Comparison of ENCODE assay signal across 26 mouse cellular contexts in the genomic region with DNA sequence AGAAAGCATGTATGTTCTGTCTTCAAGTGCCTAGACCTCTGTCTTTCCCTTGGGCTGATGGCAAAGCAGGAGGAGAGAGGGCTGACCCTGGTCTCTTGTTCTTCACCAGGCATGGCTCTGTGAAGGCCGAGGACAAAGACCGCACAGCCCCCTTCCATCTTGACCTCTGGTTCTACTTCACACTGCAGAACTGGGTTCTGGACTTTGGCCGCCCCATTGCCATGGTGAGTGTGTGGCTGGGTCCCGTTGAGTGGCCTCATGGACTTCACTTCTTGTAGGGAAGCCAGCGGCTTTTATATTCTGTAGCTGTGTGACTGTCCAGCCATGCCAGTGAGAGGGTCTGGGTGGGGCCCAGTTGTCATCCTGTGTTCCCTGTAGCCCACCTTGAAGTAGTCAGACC. TPM values are rescaled to one million over a fixed set of nuclear protein-coding genes. Genes with fewer than 3 reads are reported as not detected.
DNase-seq lines count a peak whose midpoint lies in the region; ATAC-seq and TF ChIP-seq lines count a peak whose summit lies in the region.
"Had no signal": no experiment of that assay in that cellular context is flagged by ENCODE, and none has a peak within 500 bp of the region (broad histone marks: within the 10 kb centered on the region; RNA-seq: fewer than 3 reads in every experiment).

No protein-coding gene starts in this region.

- no peaks in the 10 kb centered on the region for H3K36me3 ChIP-seq in heart, postnatal 0 days (replicated peaks; ENCODE audit: control insufficient read depth, insufficient read depth, low read length)
- H3K36me3 ChIP-seq in kidney, embryonic 15.5 days = peaks cover 21% of the 10 kb centered on the region
- H3K36me3 ChIP-seq: forebrain, embryonic 12.5 days; forebrain, embryonic 15.5 days; hindbrain, embryonic 12.5 days had no signal

- no peak overlapping the region for H3K9ac ChIP-seq in heart, postnatal 0 days (replicated peaks; ENCODE audit: low read depth, low read length)
- H3K9ac ChIP-seq in kidney, embryonic 15.5 days = no peak overlapping the region
- H3K9ac ChIP-seq: forebrain, embryonic 12.5 days; forebrain, embryonic 15.5 days; heart, embryonic 12.5 days; heart, embryonic 15.5 days; hindbrain, embryonic 12.5 days had no signal

- H3K4me2 ChIP-seq in heart, postnatal 0 days (ENCODE audit: low read depth, low read length) = no peak overlapping the region
- H3K4me2 ChIP-seq in kidney, embryonic 15.5 days = no peak overlapping the region
- H3K4me2 ChIP-seq: embryonic facial prominence, embryonic 13.5 days; forebrain, embryonic 12.5 days; forebrain, embryonic 15.5 days; heart, embryonic 12.5 days; heart, embryonic 15.5 days; hindbrain, embryonic 12.5 days had no signal

- no peak for TF ChIP-seq CTCF in heart, postnatal 0 days (IDR thresholded peaks at IDR 0.05; ENCODE audit: low read depth)

- H3K4me3 ChIP-seq in heart, postnatal 0 days (ENCODE audit: low read depth, low read length) = no peak overlapping the region
- no peak overlapping the region for H3K4me3 ChIP-seq in kidney, embryonic 15.5 days (replicated peaks)
- H3K4me3 ChIP-seq: embryonic facial prominence, embryonic 10.5 days; embryonic facial prominence, embryonic 13.5 days; erythroblast, embryonic 14.5 days; forebrain, embryonic 12.5 days; forebrain, embryonic 15.5 days; heart, embryonic 12.5 days; heart, embryonic 15.5 days; hindbrain, embryonic 12.5 days had no signal

- no peaks in the 10 kb centered on the region for H3K27me3 ChIP-seq in heart, postnatal 0 days (ENCODE audit: control insufficient read depth, insufficient read depth, low read length)
- no peaks in the 10 kb centered on the region for H3K27me3 ChIP-seq in kidney, embryonic 15.5 days
- H3K27me3 ChIP-seq: embryonic facial prominence, embryonic 13.5 days; forebrain, embryonic 15.5 days; heart, embryonic 12.5 days; heart, embryonic 15.5 days; hindbrain, embryonic 12.5 days had no signal

- ATAC-seq in heart, postnatal 0 days (ENCODE audit: insufficient read depth, low read depth) = no peak
- ATAC-seq in kidney, embryonic 15.5 days (replicated peaks; ENCODE audit: low FRiP score) = no peak
- ATAC-seq: activated CD4-positive, CD25-positive, alpha-beta regulatory T cell, adult 4 months; forebrain, embryonic 15.5 days had no signal

- DNase-seq in heart, postnatal 0 days (ENCODE audit: low spot score) = peak; percentile 0
- DNase-seq in heart, postnatal 14 days = no peak
- peak; percentile 44 for DNase-seq in kidney, adult 18-20 months
- DNase-seq in kidney, postnatal 4 days = no peak
- DNase-seq in kidney, adult 9 months = peak; percentile 77
- DNase-seq in kidney, postnatal 14 days = peak; percentile 43
- DNase-seq in layer of hippocampus, adult 9-10 months (ENCODE audit: low spot score) = no peak
- DNase-seq: adrenal gland, adult 8-10 months; adrenal gland, postnatal 25 days; cerebellum, adult 11-12 months; cerebellum, adult 8-10 months; cerebellum, postnatal 10 days; cerebellum, postnatal 36 days; embryo, embryonic 11 days; gastrocnemius, postnatal 25 days; heart, adult 18-20 months had no signal

- 0 out of 2 replicates have a peak, but pooled peaks cover 3% of the 10 kb centered on the region for H3K4me1 ChIP-seq in heart, postnatal 0 days (ENCODE audit: control insufficient read depth, insufficient read depth)
- peaks cover 17% of the 10 kb centered on the region for H3K4me1 ChIP-seq in kidney, embryonic 15.5 days

- intact Hi-C loops in heart, postnatal 14 days (cut with DNase I) = loop anchor here (10.0 kb wide), 1 partner anchor 760 kb away; a partner anchor contains a TSS

- H3K27ac ChIP-seq in heart, postnatal 0 days (ENCODE audit: low read depth) = no peak overlapping the region
- H3K27ac ChIP-seq in kidney, embryonic 15.5 days = no peak overlapping the region
- H3K27ac ChIP-seq: embryonic facial prominence, embryonic 10.5 days; embryonic facial prominence, embryonic 13.5 days; forebrain, embryonic 12.5 days; forebrain, embryonic 15.5 days; heart, embryonic 15.5 days; hindbrain, embryonic 12.5 days had no signal

- TF ChIP-seq EP300 in heart, postnatal 0 days (IDR thresholded peaks at IDR 0.05; ENCODE audit: low read depth) = no peak

- H3K9me3 ChIP-seq in heart, postnatal 0 days (replicated peaks; ENCODE audit: control insufficient read depth, low read length) = no peaks in the 10 kb centered on the region
- no peaks in the 10 kb centered on the region for H3K9me3 ChIP-seq in kidney, embryonic 15.5 days (replicated peaks)
- H3K9me3 ChIP-seq: embryonic facial prominence, embryonic 10.5 days; embryonic facial prominence, embryonic 13.5 days; forebrain, embryonic 12.5 days; forebrain, embryonic 15.5 days; heart, embryonic 12.5 days; heart, embryonic 15.5 days; hindbrain, embryonic 12.5 days had no signal

- 94% methylated on average over 5 of the region's 5 CpGs for WGBS in heart, postnatal 0 days
- WGBS in kidney, embryonic 15.5 days = 89% methylated on average over 5 of the region's 5 CpGs

RNA-seq across cellular contexts. Expression of a gene that starts 5.9 kb away (rescaled TPM):
- total RNA-seq in heart, postnatal 0 days (2014; rRNA removed; ENCODE audit: low replicate concordance) = 38.3 and 43.0 TPM in 2 replicates
- 12.3 and 12.6 TPM in 2 replicates for polyA plus RNA-seq in heart, postnatal 0 days (2015; fragmentation: Nextera tagmentation; extraction: Ambion mirVana)
- 10 to 100 TPM; 16.0 to 17.0 TPM for total RNA-seq in heart, postnatal 14 days (2021)
- 23.2 and 27.1 TPM in 2 replicates for polyA plus RNA-seq in kidney, embryonic 15.5 days (2015; fragmentation: Nextera tagmentation; extraction: Ambion mirVana)

RNA-seq across cellular contexts. Expression of a gene that starts 13.4 kb away (rescaled TPM):
- total RNA-seq in heart, postnatal 0 days (2014; rRNA removed; ENCODE audit: low replicate concordance) = not detected in 2 replicates
- 1.8 and 2.5 TPM in 2 replicates for polyA plus RNA-seq in heart, postnatal 0 days (2015; fragmentation: Nextera tagmentation; extraction: Ambion mirVana)
- total RNA-seq in heart, postnatal 14 days (2021) = 1 to 10 TPM; 2.4 to 2.9 TPM
- 102 and 107 TPM in 2 replicates for polyA plus RNA-seq in kidney, embryonic 15.5 days (2015; fragmentation: Nextera tagmentation; extraction: Ambion mirVana)
- polyA plus RNA-seq: activated CD4-positive, CD25-positive, alpha-beta regulatory T cell, adult 4 months; erythroblast, embryonic 14.5 days had no signal

RNA-seq across cellular contexts. Expression of a gene that starts 32.7 kb away (rescaled TPM):
- 28.9 and 39.4 TPM in 2 replicates for total RNA-seq in heart, postnatal 0 days (2014; rRNA removed; ENCODE audit: low replicate concordance)
- polyA plus RNA-seq in heart, postnatal 0 days (2015; fragmentation: Nextera tagmentation; extraction: Ambion mirVana) = 5.8 and 6.8 TPM in 2 replicates
- 10 to 100 TPM; 24.8 to 25.9 TPM for total RNA-seq in heart, postnatal 14 days (2021)
- polyA plus RNA-seq in kidney, embryonic 15.5 days (2015; fragmentation: Nextera tagmentation; extraction: Ambion mirVana) = 22.7 and 23.2 TPM in 2 replicates

Comparison
In these comparisons a context has a peak if more than half of its experiments do, and no peak if none do; other contexts are left out.
1. DNase-seq: peak in heart, postnatal 0 days (single experiment), kidney, adult 18-20 months (single experiment), kidney, adult 9 months (single experiment) and kidney, postnatal 14 days (single experiment); none in heart, postnatal 14 days (0 of 2), kidney, postnatal 4 days (0 of 2) and layer of hippocampus, adult 9-10 months (single experiment).